Mouse (Mus musculus) stomach, adult 2 months (tissue): ENCODE data around the gene Ikzf2. TPM values are rescaled to one million over a fixed set of nuclear protein-coding genes. Genes with fewer than 3 reads are reported as not detected.

Source experiments
- polyA plus RNA-seq: library from polyadenylated mRNA; depleted of rRNA; stranded (reverse); fragments of >200 nt; gene quantifications from 2 replicates; pipeline ENCODE4 v1.2.3, GENCODE M21; 2012; rRNA removed

Gene Ikzf2
- polyA plus RNA-seq: 0.12 and 0.14 TPM in 2 replicates

GRCm38 (mm10) chr1:69687076-69687991, at the start of gene Ikzf2:
Ikzf2 (minus strand) TSS chr1:69687245.

Other genes starting within 250 kb of the Ikzf2 start
- not detected in 2 replicates for gene Spag16, start 139.7 kb upstream of the Ikzf2 start, polyA plus RNA-seq